Mouse (Mus musculus) MEL (cell line): ENCODE measurements at regions not wholly inside any gene's neighbourhood (a gene's known extent, or its start where the extent isn't known, plus 50 kb on each side); places are given as distances from the start of the nearest gene placed in this dataset.

ENCODE experiments used
- MAX ChIP-seq: IDR thresholded peaks from 2 replicates; pipeline ENCODE4 v1.6.1; 2011; ENCODE audit warnings: low read length, improper control_type of control experiment
- MEF2A ChIP-seq: IDR thresholded peaks from 2 replicates; pipeline ENCODE4 v1.6.1; 2014; ENCODE audit warnings: low read depth, mild to moderate bottlenecking, inconsistent platforms, low read length, improper control_type of control experiment; ENCODE audit not compliant: poor library complexity, insufficient replicate concordance, severe bottlenecking; ENCODE audit errors: extremely low read depth
- RCOR1 ChIP-seq: IDR thresholded peaks from 2 replicates; pipeline ENCODE4 v1.6.1; 2012; ENCODE audit warnings: low read depth, mild to moderate bottlenecking, inconsistent platforms, low read length, improper control_type of control experiment
- USF2 ChIP-seq, 2 experiments: IDR thresholded peaks; 2 replicates each; pipeline ENCODE4 v1.6.1; 2011 to 2012; ENCODE audit warnings: improper control_type of control experiment in 2 of 2, low read length in 2 of 2, borderline replicate concordance in 1 of 2, inconsistent platforms in 1 of 2, low read depth in 1 of 2, mild to moderate bottlenecking in 1 of 2; ENCODE audit not compliant: insufficient read depth in 1 of 2

DNA sequence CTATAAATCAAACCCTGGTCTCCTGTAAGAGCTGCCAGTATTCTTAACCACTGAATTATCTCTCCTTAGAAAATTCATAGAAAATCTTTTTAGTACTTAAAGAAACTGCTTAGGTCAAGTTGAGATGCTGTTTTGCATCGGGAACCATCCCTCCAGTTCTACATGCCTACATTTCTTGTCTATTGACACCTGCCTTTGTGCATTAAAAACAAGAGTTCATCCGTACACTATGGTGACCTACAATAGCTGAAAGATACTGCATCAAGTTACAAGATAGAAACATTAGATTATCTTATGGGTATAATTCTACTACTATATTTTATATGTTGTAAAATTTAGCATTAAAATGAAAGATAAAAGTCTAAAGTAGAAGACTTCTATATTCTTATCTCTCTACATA lies 57.6 kb upstream of the Immp2l start:
- TF ChIP-seq MEF2A (no peak), USF2 (IDR thresholded peaks at IDR 0.05; ENCODE audit: borderline replicate concordance in 1 of 2, insufficient read depth in 1 of 2, low read depth in 1 of 2, low read length in 2 of 2) (no peak), MAX (no peak), RCOR1 (no peak)
